In the genomic region with DNA sequence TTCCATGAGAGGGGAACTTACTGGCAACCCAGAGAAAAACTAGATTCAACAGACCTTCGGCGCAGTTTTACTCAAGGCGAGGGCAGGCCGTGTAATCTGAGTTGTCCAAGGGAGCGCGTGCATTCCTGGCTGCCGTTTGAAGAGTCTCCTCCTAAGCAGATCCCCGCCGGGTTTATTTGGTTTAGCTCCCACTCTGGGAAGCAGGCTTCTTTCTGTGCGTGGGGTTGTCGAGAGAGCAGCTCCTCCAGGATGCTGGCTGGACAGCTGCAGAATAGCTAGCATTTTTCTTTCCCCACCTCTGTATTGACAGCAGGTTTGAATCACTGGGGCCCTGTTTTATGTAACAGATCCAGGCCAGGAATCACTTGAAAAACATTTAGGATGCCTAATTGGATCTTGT, we compare ENCODE assay signal across 9 mouse cellular contexts.
DNase-seq lines count a peak whose midpoint lies in the region; ATAC-seq and TF ChIP-seq lines count a peak whose summit lies in the region.
"Had no signal": no experiment of that assay in that cellular context is flagged by ENCODE, and none has a peak within 500 bp of the region (broad histone marks: within the 10 kb centered on the region; RNA-seq: fewer than 3 reads in every experiment).

No protein-coding gene starts in this region.

- no peaks in the 10 kb centered on the region for H3K27me3 ChIP-seq in hindbrain, postnatal 0 days (ENCODE audit: insufficient read depth, low read length)
- H3K27me3 ChIP-seq in hindbrain, embryonic 13.5 days, result no peaks in the 10 kb centered on the region
- no peaks in the 10 kb centered on the region for H3K27me3 ChIP-seq in lung, postnatal 0 days (replicated peaks; ENCODE audit: insufficient read depth, low read length)
- H3K27me3 ChIP-seq: megakaryocyte, embryonic 14.5 days had no signal

- WGBS in hindbrain, postnatal 0 days, result 42% methylated on average over 11 of the region's 11 CpGs
- WGBS in hindbrain, embryonic 13.5 days, result 46% methylated on average over 11 of the region's 11 CpGs
- WGBS in lung, postnatal 0 days, result 25% methylated on average over 11 of the region's 11 CpGs

- no peak overlapping the region for H3K4me3 ChIP-seq in hindbrain, postnatal 0 days (ENCODE audit: low read length)
- no peak overlapping the region for H3K4me3 ChIP-seq in hindbrain, embryonic 13.5 days
- no peak overlapping the region for H3K4me3 ChIP-seq in cortical plate, adult 2 months (ENCODE audit: insufficient read depth, low read length)
- no peak overlapping the region for H3K4me3 ChIP-seq in embryonic fibroblast, embryonic 13.5 days (ENCODE audit: insufficient read depth, low read length)
- no peak overlapping the region for H3K4me3 ChIP-seq in lung, postnatal 0 days (ENCODE audit: low read depth, low read length)
- H3K4me3 ChIP-seq: megakaryocyte, embryonic 14.5 days had no signal

- 0 out of 2 replicates have a peak, but pooled peaks cover 4% of the 10 kb centered on the region for H3K4me1 ChIP-seq in hindbrain, postnatal 0 days (ENCODE audit: insufficient read depth, low read length)
- H3K4me1 ChIP-seq in hindbrain, embryonic 13.5 days (replicated peaks), result peaks cover 24% of the 10 kb centered on the region
- peaks cover 14% of the 10 kb centered on the region for H3K4me1 ChIP-seq in cortical plate, adult 2 months (ENCODE audit: control insufficient read depth, insufficient read depth, low read length)
- H3K4me1 ChIP-seq in embryonic fibroblast, embryonic 13.5 days (ENCODE audit: control insufficient read depth, insufficient read depth, low read length), result peaks cover 5% of the 10 kb centered on the region
- H3K4me1 ChIP-seq in lung, postnatal 0 days (ENCODE audit: insufficient read depth, low read depth, low read length), result peaks cover 14% of the 10 kb centered on the region; the same call in 1 of the 2 replicates

- H3K4me2 ChIP-seq in hindbrain, postnatal 0 days (ENCODE audit: low read depth, low read length), result no peak overlapping the region
- H3K4me2 ChIP-seq in hindbrain, embryonic 13.5 days, result no peak overlapping the region
- H3K4me2 ChIP-seq in lung, postnatal 0 days (replicated peaks; ENCODE audit: low read depth, low read length), result no peak overlapping the region

- no peaks in the 10 kb centered on the region; the same call in 1 of the 2 replicates for H3K36me3 ChIP-seq in hindbrain, postnatal 0 days (ENCODE audit: insufficient read depth, low read length)
- no peaks in the 10 kb centered on the region for H3K36me3 ChIP-seq in hindbrain, embryonic 13.5 days
- H3K36me3 ChIP-seq in lung, postnatal 0 days (ENCODE audit: insufficient read depth, low read length), result no peaks in the 10 kb centered on the region

- ATAC-seq in hindbrain, postnatal 0 days, result no peak
- ATAC-seq in hindbrain, embryonic 13.5 days (ENCODE audit: low FRiP score), result no peak
- peak; percentile 72 for ATAC-seq in lung, postnatal 0 days

- no peaks in the 10 kb centered on the region for H3K9me3 ChIP-seq in hindbrain, postnatal 0 days (ENCODE audit: low read length)
- no peaks in the 10 kb centered on the region for H3K9me3 ChIP-seq in hindbrain, embryonic 13.5 days
- H3K9me3 ChIP-seq in lung, postnatal 0 days (ENCODE audit: low read length), result no peaks in the 10 kb centered on the region

- TF ChIP-seq POLR2A in cortical plate, adult 2 months (IDR thresholded peaks at IDR 0.05; ENCODE audit: extremely low read depth, insufficient read depth, low read length), result no peak
- no peak for TF ChIP-seq POLR2A in embryonic fibroblast, embryonic 13.5 days (IDR thresholded peaks at IDR 0.05; ENCODE audit: low read depth, low read length)

- no peak for TF ChIP-seq CTCF in hindbrain, postnatal 0 days (IDR thresholded peaks at IDR 0.05; ENCODE audit: low read depth)
- TF ChIP-seq CTCF in cortical plate, adult 2 months (IDR thresholded peaks at IDR 0.05; ENCODE audit: extremely low read depth, insufficient read depth, low read length), result no peak
- no peak for TF ChIP-seq CTCF in embryonic fibroblast, embryonic 13.5 days (IDR thresholded peaks at IDR 0.05; ENCODE audit: borderline replicate concordance, insufficient read depth, low read length)
- no peak for TF ChIP-seq CTCF in lung, postnatal 0 days (IDR thresholded peaks at IDR 0.05)

- DNase-seq in hindbrain, postnatal 0 days (ENCODE audit: low spot score), result peak; percentile 27
- DNase-seq in lung, postnatal 0 days (ENCODE audit: low spot score), result peak; percentile 73
- no peak for DNase-seq in thymus, adult 18-20 months
- no peak for DNase-seq in thymus, postnatal 14 days
- DNase-seq in ovary, postnatal 10 days (ENCODE audit: low spot score), result no peak

- peak; percentile 66 for TF ChIP-seq EP300 in lung, postnatal 0 days (IDR thresholded peaks at IDR 0.05)

- H3K27ac ChIP-seq in hindbrain, postnatal 0 days, result no peak overlapping the region
- no peak overlapping the region for H3K27ac ChIP-seq in hindbrain, embryonic 13.5 days
- H3K27ac ChIP-seq in cortical plate, adult 2 months (ENCODE audit: insufficient read depth, low read length), result peak overlapping the region; percentile 43; the same call in 1 of the 2 replicates
- H3K27ac ChIP-seq in embryonic fibroblast, embryonic 13.5 days (ENCODE audit: insufficient read depth, low read length), result peak overlapping the region; percentile 49
- peak overlapping the region; percentile 66 for H3K27ac ChIP-seq in lung, postnatal 0 days (ENCODE audit: low read length)

- no peak overlapping the region for H3K9ac ChIP-seq in hindbrain, postnatal 0 days (replicated peaks; ENCODE audit: low read length)
- H3K9ac ChIP-seq in hindbrain, embryonic 13.5 days, result no peak overlapping the region
- no peak overlapping the region for H3K9ac ChIP-seq in lung, postnatal 0 days (replicated peaks; ENCODE audit: low read depth)

Comparison
In these comparisons a context has a peak if more than half of its experiments do, and no peak if none do; other contexts are left out.
1. DNase-seq: peak in hindbrain, postnatal 0 days (single experiment) and lung, postnatal 0 days (single experiment); none in thymus, adult 18-20 months (0 of 2), thymus, postnatal 14 days (single experiment) and ovary, postnatal 10 days (single experiment).
2. H3K27ac ChIP-seq: peak in cortical plate, adult 2 months (single experiment), embryonic fibroblast, embryonic 13.5 days (single experiment) and lung, postnatal 0 days (single experiment); none in hindbrain, postnatal 0 days (single experiment) and hindbrain, embryonic 13.5 days (single experiment).